Mouse (Mus musculus): ENCODE measurements at regions not wholly inside any gene's neighbourhood (a gene's known extent, or its start where the extent isn't known, plus 50 kb on each side); places are given as distances from the start of the nearest gene placed in this dataset.

- ATAC-seq (ENCODE audit: low read depth), result no peak
- Histone ChIP-seq H3K4me2 (ENCODE audit: low read depth, low read length) (no peak overlapping the region), H3K4me1 (ENCODE audit: control insufficient read depth, low read depth, low read length) (no peaks in the 10 kb centered on the region), H3K9ac (ENCODE audit: low read depth, low read length) (no peak overlapping the region), H3K4me3 (ENCODE audit: low read depth, low read length) (no peak overlapping the region), H3K36me3 (ENCODE audit: control insufficient read depth, insufficient read depth) (no peaks in the 10 kb centered on the region), H3K27ac (ENCODE audit: low read length) (no peak overlapping the region), H3K9me3 (replicated peaks; ENCODE audit: control insufficient read depth, low read length) (no peaks in the 10 kb centered on the region), H3K27me3 (ENCODE audit: control insufficient read depth, insufficient read depth, low read depth, low read length) (no peaks in the 10 kb centered on the region)
- WGBS (ENCODE audit: insufficient replicate concordance), result 77% methylated on average over 11 of the region's 11 CpGs
Observed at GRCm38 (mm10) chr12:106389214-106389613, 379.2 kb downstream of the Vrk1 start.

- Histone ChIP-seq H3K4me1 (ENCODE audit: control insufficient read depth, low read depth, low read length) (no peaks in the 10 kb centered on the region), H3K4me3 (ENCODE audit: low read depth, low read length) (no peak overlapping the region), H3K27me3 (ENCODE audit: control insufficient read depth, insufficient read depth, low read depth, low read length) (no peaks in the 10 kb centered on the region), H3K9ac (ENCODE audit: low read depth, low read length) (no peak overlapping the region), H3K36me3 (ENCODE audit: control insufficient read depth, insufficient read depth) (no peaks in the 10 kb centered on the region), H3K9me3 (replicated peaks; ENCODE audit: control insufficient read depth, low read length) (no peaks in the 10 kb centered on the region), H3K4me2 (ENCODE audit: low read depth, low read length) (no peak overlapping the region), H3K27ac (ENCODE audit: low read length) (no peak overlapping the region)
- WGBS (ENCODE audit: insufficient replicate concordance), result 53% methylated on average over 2 of the region's 2 CpGs
- ATAC-seq (ENCODE audit: low read depth), result no peak
Observed at GRCm38 (mm10) chr12:106392316-106392715, 382.3 kb downstream of the Vrk1 start.

DNA sequence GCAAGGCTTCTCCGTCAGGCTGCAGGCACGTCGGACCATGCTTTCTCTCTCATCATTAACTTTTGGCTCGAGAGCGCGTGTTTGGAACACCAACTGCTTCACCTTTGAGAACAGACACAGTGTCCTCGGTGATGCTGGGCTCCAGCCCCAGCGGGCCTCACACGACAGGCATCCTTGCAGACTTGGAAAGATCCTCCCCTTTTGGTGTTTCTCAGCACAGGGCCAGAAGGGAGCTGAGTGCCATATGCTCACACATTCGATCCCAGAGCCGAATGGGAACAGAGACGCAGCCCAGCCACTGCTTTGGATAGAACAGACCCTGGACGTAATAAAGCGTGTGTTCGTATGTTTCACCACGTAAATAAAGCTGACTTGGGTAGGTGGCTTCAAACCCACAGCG is 389.1 kb downstream of the Vrk1 start:
- no peak for ATAC-seq (ENCODE audit: low read depth)
- H3K9ac ChIP-seq (ENCODE audit: low read depth, low read length), result no peak overlapping the region
- 73% methylated on average over 17 of the region's 17 CpGs for WGBS (ENCODE audit: insufficient replicate concordance)
- H3K4me1 ChIP-seq (ENCODE audit: control insufficient read depth, low read depth, low read length), result no peaks in the 10 kb centered on the region
- H3K4me3 ChIP-seq (ENCODE audit: low read depth, low read length), result no peak overlapping the region
- no peaks in the 10 kb centered on the region for H3K36me3 ChIP-seq (ENCODE audit: control insufficient read depth, insufficient read depth)
- no peak overlapping the region for H3K4me2 ChIP-seq (ENCODE audit: low read depth, low read length)
- H3K9me3 ChIP-seq (replicated peaks; ENCODE audit: control insufficient read depth, low read length), result no peaks in the 10 kb centered on the region
- no peak overlapping the region for H3K27ac ChIP-seq (ENCODE audit: low read length)
- H3K27me3 ChIP-seq (ENCODE audit: control insufficient read depth, insufficient read depth, low read depth, low read length), result no peaks in the 10 kb centered on the region

- no peaks in the 10 kb centered on the region; the same call in 1 of the 2 replicates for H3K9me3 ChIP-seq (replicated peaks; ENCODE audit: control insufficient read depth, low read length)
Observed at GRCm38 (mm10) chr12:106411075-106411474, 401.0 kb downstream of the Vrk1 start.

GRCm38 (mm10) chr12:106426631-106427030 is 416.6 kb downstream of the Vrk1 start:
- no peaks in the 10 kb centered on the region for H3K36me3 ChIP-seq (ENCODE audit: control insufficient read depth, insufficient read depth)
- no peak overlapping the region for H3K27ac ChIP-seq (ENCODE audit: low read length)
- H3K4me1 ChIP-seq (ENCODE audit: control insufficient read depth, low read depth, low read length), result no peaks in the 10 kb centered on the region
- no peak overlapping the region for H3K4me3 ChIP-seq (ENCODE audit: low read depth, low read length)
- ATAC-seq (ENCODE audit: low read depth), result no peak
- no peak overlapping the region for H3K4me2 ChIP-seq (ENCODE audit: low read depth, low read length)
- H3K9me3 ChIP-seq (replicated peaks; ENCODE audit: control insufficient read depth, low read length), result no peaks in the 10 kb centered on the region; the same call in 1 of the 2 replicates
- H3K27me3 ChIP-seq (ENCODE audit: control insufficient read depth, insufficient read depth, low read depth, low read length), result no peaks in the 10 kb centered on the region
- 40% methylated on average over 4 of the region's 4 CpGs for WGBS (ENCODE audit: insufficient replicate concordance)
- H3K9ac ChIP-seq (ENCODE audit: low read depth, low read length), result no peak overlapping the region

More at GRCm38 (mm10) chr12:106411075-106411474, 401.0 kb downstream of the Vrk1 start:
- Histone ChIP-seq H3K4me2 (ENCODE audit: low read depth, low read length) (no peak overlapping the region), H3K4me1 (ENCODE audit: control insufficient read depth, low read depth, low read length) (no peaks in the 10 kb centered on the region), H3K27me3 (ENCODE audit: control insufficient read depth, insufficient read depth, low read depth, low read length) (no peaks in the 10 kb centered on the region), H3K36me3 (ENCODE audit: control insufficient read depth, insufficient read depth) (no peaks in the 10 kb centered on the region), H3K27ac (ENCODE audit: low read length) (no peak overlapping the region), H3K4me3 (ENCODE audit: low read depth, low read length) (no peak overlapping the region), H3K9ac (ENCODE audit: low read depth, low read length) (no peak overlapping the region)
- 71% methylated on average over 7 of the region's 7 CpGs for WGBS (ENCODE audit: insufficient replicate concordance)
- no peak for ATAC-seq (ENCODE audit: low read depth)

GRCm38 (mm10) chr12:106429991-106430390 is 420.0 kb downstream of the Vrk1 start:
- no peaks in the 10 kb centered on the region for H3K27me3 ChIP-seq (ENCODE audit: control insufficient read depth, insufficient read depth, low read depth, low read length)
- no peak overlapping the region for H3K27ac ChIP-seq (ENCODE audit: low read length)
- WGBS (ENCODE audit: insufficient replicate concordance), result 41% methylated on average over 7 of the region's 7 CpGs
- H3K4me3 ChIP-seq (ENCODE audit: low read depth, low read length), result no peak overlapping the region
- no peaks in the 10 kb centered on the region; the same call in 1 of the 2 replicates for H3K9me3 ChIP-seq (replicated peaks; ENCODE audit: control insufficient read depth, low read length)
- H3K4me2 ChIP-seq (ENCODE audit: low read depth, low read length), result no peak overlapping the region
- H3K9ac ChIP-seq (ENCODE audit: low read depth, low read length), result no peak overlapping the region
- no peaks in the 10 kb centered on the region for H3K4me1 ChIP-seq (ENCODE audit: control insufficient read depth, low read depth, low read length)
- ATAC-seq (ENCODE audit: low read depth), result no peak
- H3K36me3 ChIP-seq (ENCODE audit: control insufficient read depth, insufficient read depth), result no peaks in the 10 kb centered on the region

- no peaks in the 10 kb centered on the region for H3K36me3 ChIP-seq (ENCODE audit: control insufficient read depth, insufficient read depth)
- no peak overlapping the region for H3K27ac ChIP-seq (ENCODE audit: low read length)
- no peaks in the 10 kb centered on the region for H3K9me3 ChIP-seq (replicated peaks; ENCODE audit: control insufficient read depth, low read length)
- no peak overlapping the region for H3K4me2 ChIP-seq (ENCODE audit: low read depth, low read length)
- WGBS (ENCODE audit: insufficient replicate concordance), result 71% methylated on average over 7 of the region's 7 CpGs
- ATAC-seq (ENCODE audit: low read depth), result no peak
- no peaks in the 10 kb centered on the region for H3K27me3 ChIP-seq (ENCODE audit: control insufficient read depth, insufficient read depth, low read depth, low read length)
- H3K4me3 ChIP-seq (ENCODE audit: low read depth, low read length), result no peak overlapping the region
- H3K9ac ChIP-seq (ENCODE audit: low read depth, low read length), result no peak overlapping the region
- H3K4me1 ChIP-seq (ENCODE audit: control insufficient read depth, low read depth, low read length), result no peaks in the 10 kb centered on the region
Observed at GRCm38 (mm10) chr12:106445151-106445550, 435.1 kb downstream of the Vrk1 start.

GRCm38 (mm10) chr12:106445976-106446375 is 435.9 kb downstream of the Vrk1 start:
- no peak overlapping the region for H3K27ac ChIP-seq (ENCODE audit: low read length)
- no peaks in the 10 kb centered on the region for H3K4me1 ChIP-seq (ENCODE audit: control insufficient read depth, low read depth, low read length)
- ATAC-seq (ENCODE audit: low read depth), result no peak
- H3K27me3 ChIP-seq (ENCODE audit: control insufficient read depth, insufficient read depth, low read depth, low read length), result no peaks in the 10 kb centered on the region
- no peak overlapping the region for H3K4me2 ChIP-seq (ENCODE audit: low read depth, low read length)
- H3K36me3 ChIP-seq (ENCODE audit: control insufficient read depth, insufficient read depth), result no peaks in the 10 kb centered on the region
- no peak overlapping the region for H3K9ac ChIP-seq (ENCODE audit: low read depth, low read length)
- H3K4me3 ChIP-seq (ENCODE audit: low read depth, low read length), result no peak overlapping the region
- H3K9me3 ChIP-seq (replicated peaks; ENCODE audit: control insufficient read depth, low read length), result no peaks in the 10 kb centered on the region
- 57% methylated on average over 10 of the region's 10 CpGs for WGBS (ENCODE audit: insufficient replicate concordance)

DNA sequence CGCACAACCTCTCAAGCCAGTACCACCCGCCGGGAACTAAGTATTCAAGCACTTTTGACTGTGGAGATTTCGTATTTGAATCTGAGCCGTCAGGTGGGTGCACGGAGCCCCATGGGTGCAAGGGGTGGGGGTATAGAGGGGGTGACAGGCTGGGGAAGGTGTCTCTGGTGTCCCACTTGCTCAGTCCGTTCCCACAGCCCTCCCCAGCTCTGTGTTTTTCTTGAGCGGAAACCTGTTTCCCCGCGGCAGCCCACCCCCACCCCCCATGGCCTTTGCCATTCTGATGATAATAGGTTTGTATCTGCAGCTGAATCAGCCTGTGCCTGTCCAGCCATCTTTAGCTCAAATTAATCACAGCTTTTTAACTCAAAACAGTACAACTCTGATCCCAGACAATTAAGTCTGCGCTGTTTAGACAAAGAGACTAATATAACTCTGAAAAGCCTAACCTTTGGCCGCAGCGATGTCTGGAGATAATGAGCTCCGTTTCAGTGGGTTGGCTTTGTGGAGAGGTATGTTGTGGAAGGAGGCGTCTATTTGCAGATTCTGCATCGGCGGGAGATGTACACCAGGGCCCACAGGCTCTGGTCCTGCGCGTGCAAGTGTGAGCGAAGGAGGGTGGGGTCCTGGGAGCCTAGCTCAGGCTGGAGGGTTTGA is 437.0 kb downstream of the Vrk1 start:
- no peak overlapping the region for H3K9ac ChIP-seq (ENCODE audit: low read depth, low read length)
- no peaks in the 10 kb centered on the region for H3K4me1 ChIP-seq (ENCODE audit: control insufficient read depth, low read depth, low read length)
- no peak for ATAC-seq (ENCODE audit: low read depth)
- no peaks in the 10 kb centered on the region for H3K27me3 ChIP-seq (ENCODE audit: control insufficient read depth, insufficient read depth, low read depth, low read length)
- whole genome bisulfite sequencing (ENCODE audit: insufficient replicate concordance), result 75% methylated on average over 20 of the region's 20 CpGs
- H3K4me2 ChIP-seq (ENCODE audit: low read depth, low read length), result no peak overlapping the region
- no peaks in the 10 kb centered on the region for H3K9me3 ChIP-seq (replicated peaks; ENCODE audit: control insufficient read depth, low read length)
- no peaks in the 10 kb centered on the region for H3K36me3 ChIP-seq (ENCODE audit: control insufficient read depth, insufficient read depth)
- H3K27ac ChIP-seq (ENCODE audit: low read length), result no peak overlapping the region
- H3K4me3 ChIP-seq (ENCODE audit: low read depth, low read length), result no peak overlapping the region

Data from liver, embryonic 16.5 days (tissue).